Mouse (Mus musculus) A20 (cell line): ENCODE data around the gene Slc35f2.

Source experiments
- DNase-seq: peaks from one replicate; pipeline ENCODE4 v3.0.0-alpha.2; 2011; ENCODE audit warnings: low read depth, low spot score

Gene Slc35f2

GRCm38 (mm10) chr9:53829081-53829865, 57.9 kb downstream of the Slc35f2 start:
- DNase-seq, result peak; percentile 73

GRCm38 (mm10) chr9:53829866-53830209, 58.5 kb downstream of the Slc35f2 start:
- DNase-seq, result no peak

GRCm38 (mm10) chr9:53835039-53835438, 63.7 kb downstream of the Slc35f2 start:
- DNase-seq, result no peak

GRCm38 (mm10) chr9:53835976-53836375, 64.6 kb downstream of the Slc35f2 start:
- DNase-seq, result no peak

GRCm38 (mm10) chr9:53838816-53839215, 67.5 kb downstream of the Slc35f2 start:
- DNase-seq, result no peak

GRCm38 (mm10) chr9:53848548-53848947, 77.2 kb downstream of the Slc35f2 start:
- no peak for DNase-seq

DNA sequence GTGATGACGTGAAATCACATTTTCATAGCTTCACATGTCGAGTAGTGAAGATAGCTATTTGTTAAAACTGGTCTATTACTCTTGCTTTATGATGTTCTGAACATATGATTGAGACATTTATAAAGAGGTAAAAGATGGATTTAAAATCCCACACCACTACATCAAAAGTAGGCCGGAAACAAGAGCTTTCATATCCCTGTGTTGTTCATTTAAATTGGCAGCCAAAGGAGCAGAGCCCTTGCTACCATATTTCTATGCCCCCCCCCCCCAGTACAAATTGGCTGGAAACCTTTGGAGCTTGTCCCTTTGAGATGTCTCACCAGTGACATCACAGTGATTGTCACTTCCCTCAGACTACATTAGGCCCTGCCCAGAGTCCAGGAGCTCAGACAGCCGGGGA, 78.5 kb downstream of the Slc35f2 start, which contains the start of gene Sln:
Gene Sln (plus strand): TSS at position 301 of the 400 bp plus-strand sequence.
- DNase-seq, result no peak

GRCm38 (mm10) chr9:53852158-53852557, 80.8 kb downstream of the Slc35f2 start:
- no peak for DNase-seq

GRCm38 (mm10) chr9:53853672-53854071, 82.3 kb downstream of the Slc35f2 start:
- DNase-seq, result no peak

GRCm38 (mm10) chr9:53854525-53854924, 83.2 kb downstream of the Slc35f2 start:
- no peak for DNase-seq

- no peak for DNase-seq
Observed at GRCm38 (mm10) chr9:53857864-53858263, 86.5 kb downstream of the Slc35f2 start.
